Comparison of ENCODE assay signal across 27 mouse cellular contexts in the genomic region with DNA sequence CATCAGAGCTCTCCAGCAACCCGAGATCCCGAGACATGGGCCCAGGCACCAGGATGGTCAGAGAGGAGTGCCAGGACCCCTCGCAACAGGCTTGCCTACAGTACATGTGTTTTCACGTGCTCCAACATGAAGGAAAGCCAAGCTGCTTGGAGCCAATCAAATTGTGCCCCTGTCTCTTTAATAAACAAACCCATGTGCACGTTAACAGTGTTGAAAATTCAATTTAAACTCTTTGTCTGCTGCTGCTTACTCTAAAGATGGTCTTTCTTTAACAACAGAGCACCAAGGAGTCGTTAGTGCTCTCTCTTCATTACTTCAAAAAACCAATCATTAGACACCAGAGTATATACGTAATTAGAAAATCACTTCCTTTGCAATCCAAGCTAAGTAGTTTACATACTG. TPM values are rescaled to one million over a fixed set of nuclear protein-coding genes. Genes with fewer than 3 reads are reported as not detected.
A peak's percentile ranks its signal among the peaks of the same experiment; 100 is the strongest.
DNase-seq lines count a peak whose midpoint lies in the region; ATAC-seq and TF ChIP-seq lines count a peak whose summit lies in the region.
"Had no signal": no experiment of that assay in that cellular context is flagged by ENCODE, and none has a peak within 500 bp of the region (broad histone marks: within the 10 kb centered on the region; RNA-seq: fewer than 3 reads in every experiment).

No protein-coding gene starts in this region.

- peaks cover 19% of the 10 kb centered on the region for H3K4me1 ChIP-seq in midbrain, embryonic 16.5 days (ENCODE audit: control insufficient read depth, insufficient read depth, low read length)
- H3K4me1 ChIP-seq in midbrain, embryonic 10.5 days: peaks cover 44% of the 10 kb centered on the region
- H3K4me1 ChIP-seq in forebrain, embryonic 11.5 days (replicated peaks; ENCODE audit: control insufficient read depth, insufficient read depth, low read length): peaks cover 19% of the 10 kb centered on the region; the same call in 1 of the 2 replicates
- peaks cover 14% of the 10 kb centered on the region; the same call in 1 of the 2 replicates for H3K4me1 ChIP-seq in forebrain, postnatal 0 days (ENCODE audit: insufficient read depth)
- peaks cover 40% of the 10 kb centered on the region for H3K4me1 ChIP-seq in neural tube, embryonic 15.5 days
- H3K4me1 ChIP-seq: heart, embryonic 10.5 days; intestine, embryonic 15.5 days had no signal

- peak overlapping the region; percentile 15; the same call in 1 of the 2 replicates for H3K4me2 ChIP-seq in midbrain, embryonic 16.5 days (ENCODE audit: low read length)
- H3K4me2 ChIP-seq in forebrain, embryonic 11.5 days (ENCODE audit: low read depth, low read length, severe bottlenecking): no peak overlapping the region
- H3K4me2 ChIP-seq in forebrain, postnatal 0 days (ENCODE audit: low read depth): peak overlapping the region; percentile 19
- peak overlapping the region; percentile 17; the same call in 1 of the 2 replicates for H3K4me2 ChIP-seq in neural tube, embryonic 15.5 days
- H3K4me2 ChIP-seq: embryonic facial prominence, embryonic 12.5 days; intestine, embryonic 15.5 days; limb, embryonic 15.5 days; lung, embryonic 14.5 days had no signal

- TF ChIP-seq CTCF in forebrain, postnatal 0 days (IDR thresholded peaks at IDR 0.05; ENCODE audit: low read depth): no peak

- H3K27ac ChIP-seq in midbrain, embryonic 16.5 days (ENCODE audit: low read length): no peak overlapping the region
- H3K27ac ChIP-seq in midbrain, embryonic 10.5 days (replicated peaks): no peak overlapping the region
- peak overlapping the region; percentile 48; the same call in 1 of the 2 replicates for H3K27ac ChIP-seq in forebrain, embryonic 11.5 days (ENCODE audit: low read depth, low read length)
- H3K27ac ChIP-seq in forebrain, postnatal 0 days (ENCODE audit: low read depth, low read length): no peak overlapping the region
- H3K27ac ChIP-seq in neural tube, embryonic 15.5 days (replicated peaks): peak overlapping the region; percentile 42; the same call in 1 of the 2 replicates
- H3K27ac ChIP-seq: embryonic facial prominence, embryonic 12.5 days; gastrocnemius, adult 2 months; heart, embryonic 10.5 days; intestine, embryonic 15.5 days; left cerebral cortex, adult 2 months; limb, embryonic 15.5 days; liver, embryonic 14.5 days had no signal

- H3K4me3 ChIP-seq in midbrain, embryonic 16.5 days (ENCODE audit: low read depth, low read length): no peak overlapping the region
- no peak overlapping the region for H3K4me3 ChIP-seq in midbrain, embryonic 10.5 days
- no peak overlapping the region for H3K4me3 ChIP-seq in forebrain, embryonic 11.5 days (ENCODE audit: low read depth, low read length)
- no peak overlapping the region for H3K4me3 ChIP-seq in forebrain, postnatal 0 days (ENCODE audit: low read depth, low read length)
- H3K4me3 ChIP-seq in neural tube, embryonic 15.5 days (replicated peaks): no peak overlapping the region
- H3K4me3 ChIP-seq: embryonic facial prominence, embryonic 12.5 days; gastrocnemius, adult 2 months; heart, embryonic 10.5 days; intestine, embryonic 15.5 days; left cerebral cortex, adult 2 months; limb, embryonic 15.5 days had no signal

- H3K27me3 ChIP-seq in midbrain, embryonic 16.5 days (ENCODE audit: control insufficient read depth, insufficient read depth, low read depth, low read length): no peaks in the 10 kb centered on the region
- H3K27me3 ChIP-seq in midbrain, embryonic 10.5 days (ENCODE audit: low read depth, poor library complexity, severe bottlenecking): no peaks in the 10 kb centered on the region
- H3K27me3 ChIP-seq in forebrain, embryonic 11.5 days (ENCODE audit: control insufficient read depth, insufficient read depth, low read length): no peaks in the 10 kb centered on the region
- H3K27me3 ChIP-seq in forebrain, postnatal 0 days (ENCODE audit: insufficient read depth, low read length): no peaks in the 10 kb centered on the region
- H3K27me3 ChIP-seq in neural tube, embryonic 15.5 days (replicated peaks): no peaks in the 10 kb centered on the region
- H3K27me3 ChIP-seq: embryonic facial prominence, embryonic 12.5 days; intestine, embryonic 15.5 days; limb, embryonic 15.5 days; Patski had no signal

- peak; percentile 15; the same call in 1 of the 2 replicates for ATAC-seq in midbrain, embryonic 16.5 days
- ATAC-seq in forebrain, embryonic 11.5 days (replicated peaks; ENCODE audit: low FRiP score): peak; percentile 29; the same call in 1 of the 2 replicates
- peak; percentile 54; the same call in 1 of the 2 replicates for ATAC-seq in forebrain, postnatal 0 days
- peak; percentile 75 for ATAC-seq in neural tube, embryonic 15.5 days (ENCODE audit: low FRiP score)
- ATAC-seq: intestine, embryonic 15.5 days; Patski had no signal

- H3K9me3 ChIP-seq in midbrain, embryonic 16.5 days (replicated peaks; ENCODE audit: control insufficient read depth, low read length, poor library complexity, severe bottlenecking): no peaks in the 10 kb centered on the region
- H3K9me3 ChIP-seq in midbrain, embryonic 10.5 days (replicated peaks): no peaks in the 10 kb centered on the region
- H3K9me3 ChIP-seq in forebrain, embryonic 11.5 days (ENCODE audit: control insufficient read depth, low read length): no peaks in the 10 kb centered on the region
- H3K9me3 ChIP-seq in forebrain, postnatal 0 days (ENCODE audit: low read length): no peaks in the 10 kb centered on the region
- no peaks in the 10 kb centered on the region for H3K9me3 ChIP-seq in neural tube, embryonic 15.5 days (replicated peaks)
- H3K9me3 ChIP-seq: embryonic facial prominence, embryonic 12.5 days; heart, embryonic 10.5 days; intestine, embryonic 15.5 days; limb, embryonic 15.5 days had no signal

- WGBS in midbrain, embryonic 16.5 days: 44% methylated on average over 7 of the region's 7 CpGs
- 79% methylated on average over 7 of the region's 7 CpGs for WGBS in midbrain, embryonic 10.5 days
- 44% methylated on average over 7 of the region's 7 CpGs for WGBS in forebrain, embryonic 11.5 days
- 24% methylated on average over 7 of the region's 7 CpGs for WGBS in forebrain, postnatal 0 days
- WGBS in neural tube, embryonic 15.5 days: 44% methylated on average over 7 of the region's 7 CpGs

- H3K9ac ChIP-seq in midbrain, embryonic 16.5 days (ENCODE audit: low read depth, low read length): no peak overlapping the region
- H3K9ac ChIP-seq in forebrain, embryonic 11.5 days (ENCODE audit: low read length): no peak overlapping the region
- H3K9ac ChIP-seq in forebrain, postnatal 0 days: no peak overlapping the region
- H3K9ac ChIP-seq in neural tube, embryonic 15.5 days (replicated peaks): no peak overlapping the region
- H3K9ac ChIP-seq: embryonic facial prominence, embryonic 12.5 days; intestine, embryonic 15.5 days; limb, embryonic 15.5 days; liver, embryonic 14.5 days; lung, embryonic 14.5 days had no signal

- no peaks in the 10 kb centered on the region for H3K36me3 ChIP-seq in midbrain, embryonic 16.5 days (ENCODE audit: control insufficient read depth, insufficient read depth, low read length)
- H3K36me3 ChIP-seq in midbrain, embryonic 10.5 days: no peaks in the 10 kb centered on the region
- no peaks in the 10 kb centered on the region for H3K36me3 ChIP-seq in forebrain, embryonic 11.5 days (ENCODE audit: control insufficient read depth, insufficient read depth, low read length)
- H3K36me3 ChIP-seq in forebrain, postnatal 0 days (ENCODE audit: insufficient read depth): no peaks in the 10 kb centered on the region
- no peaks in the 10 kb centered on the region for H3K36me3 ChIP-seq in neural tube, embryonic 15.5 days
- H3K36me3 ChIP-seq: embryonic facial prominence, embryonic 12.5 days; heart, embryonic 10.5 days; intestine, embryonic 15.5 days; limb, embryonic 15.5 days had no signal

- no peak for DNase-seq in midbrain, embryonic 10.5 days (ENCODE audit: low spot score)
- DNase-seq in forebrain, embryonic 11.5 days (ENCODE audit: low spot score): no peak
- no peak for DNase-seq in forebrain, postnatal 0 days
- DNase-seq in spleen, postnatal 36 days (ENCODE audit: low spot score in 2 of 2): no peak
- no peak for DNase-seq in right cerebral cortex, postnatal 10 days (ENCODE audit: low spot score in 2 of 2)
- DNase-seq in right cerebral cortex, adult 2 months (ENCODE audit: low spot score in 2 of 2): no peak
- DNase-seq: cerebellum, adult 11-12 months; cerebellum, postnatal 14 days; gastrocnemius, adult 2 months; heart, postnatal 4 days; kidney, adult 9 months; kidney, postnatal 4 days; layer of hippocampus, adult 9-11 months; left cerebral cortex, postnatal 4 days; lung, embryonic 14.5 days; lung, postnatal 4 days; right cerebral cortex, adult 18-20 months had no signal

RNA-seq across cellular contexts. Expression of a gene that starts 50.2 kb away (rescaled TPM):
- polyA plus RNA-seq in midbrain, embryonic 16.5 days (2015; fragmentation: Nextera tagmentation; extraction: Ambion mirVana): 24.4 and 30.5 TPM in 2 replicates
- 31.0 and 40.3 TPM in 2 replicates for polyA plus RNA-seq in midbrain, embryonic 10.5 days (2016; fragmentation: Nextera tagmentation; extraction: Ambion mirVana)
- polyA plus RNA-seq in forebrain, embryonic 11.5 days (2014; fragmentation: Nextera tagmentation; extraction: Ambion mirVana): 34.4 and 41.8 TPM in 2 replicates
- total RNA-seq in forebrain, postnatal 0 days (2014; rRNA removed): 24.3 and 34.9 TPM in 2 replicates
- 8.1 and 17.0 TPM in 2 replicates for polyA plus RNA-seq in forebrain, postnatal 0 days (2015; fragmentation: Nextera tagmentation; extraction: Ambion mirVana)
- 27.9 and 34.5 TPM in 2 replicates for polyA plus RNA-seq in neural tube, embryonic 15.5 days (2015; fragmentation: Nextera tagmentation; extraction: Ambion mirVana)
- total RNA-seq: megakaryocyte-erythroid progenitor cell, adult 5-6 weeks had no signal
- polyA plus RNA-seq: liver, embryonic 14.5 days had no signal

Comparison
In these comparisons a context has a peak if more than half of its experiments do, and no peak if none do; other contexts are left out.
1. H3K27ac ChIP-seq: peak in forebrain, embryonic 11.5 days (single experiment) and neural tube, embryonic 15.5 days (single experiment); none in midbrain, embryonic 16.5 days (single experiment), midbrain, embryonic 10.5 days (single experiment) and forebrain, postnatal 0 days (single experiment).
2. ATAC-seq: peak in every context shown above with its lines; median percentile 75 in neural tube, embryonic 15.5 days; 54 in forebrain, postnatal 0 days; 29 in forebrain, embryonic 11.5 days; 15 in midbrain, embryonic 16.5 days.